Mouse (Mus musculus) C2C12 (cell line): ENCODE results near the gene Slc25a39. TPM values are rescaled to one million over a fixed set of nuclear protein-coding genes. Genes with fewer than 3 reads are reported as not detected.

Experiments used
- H3K27me3 ChIP-seq: one replicate; pipeline ENCODE4 v1.6.1; 2011; ENCODE audit not compliant: control insufficient read depth, insufficient read depth, insufficient read length
- H3K36me3 ChIP-seq: one replicate; pipeline ENCODE4 v1.6.1; 2011; ENCODE audit not compliant: control insufficient read depth, insufficient read depth
- H3K4me3 ChIP-seq: one replicate; pipeline ENCODE4 v1.5.1; 2011; ENCODE audit warnings: mild to moderate bottlenecking, control low read depth; ENCODE audit not compliant: poor library complexity, insufficient read depth, severe bottlenecking
- H3K79me2 ChIP-seq: one replicate; pipeline ENCODE4 v1.6.1; 2011; ENCODE audit not compliant: control insufficient read depth, insufficient read depth
- H3K79me3 ChIP-seq: one replicate; pipeline ENCODE4 v1.6.1; 2011; ENCODE audit warnings: low read depth, control low read depth
- H3ac ChIP-seq: one replicate; pipeline ENCODE3; 2011; ENCODE audit warnings: low read depth; ENCODE audit not compliant: control insufficient read depth, insufficient read length
- CEBPB ChIP-seq: IDR thresholded peaks from one replicate; pipeline ENCODE4 v1.6.1; 2011; ENCODE audit warnings: low read depth, mild to moderate bottlenecking, control low read depth, moderate library complexity
- CTCF ChIP-seq: IDR thresholded peaks from one replicate; pipeline ENCODE4 v1.5.1; 2011; ENCODE audit not compliant: control insufficient read depth, insufficient read depth, insufficient read length
- FOSL1 ChIP-seq: IDR thresholded peaks from one replicate; pipeline ENCODE4 v1.8.0; 2011; ENCODE audit warnings: mild to moderate bottlenecking, low read length; ENCODE audit not compliant: poor library complexity, insufficient read depth, severe bottlenecking
- MAX ChIP-seq: IDR thresholded peaks from one replicate; pipeline ENCODE4 v1.6.1; 2011; ENCODE audit warnings: mild to moderate bottlenecking, control low read depth
- MYOD1 ChIP-seq: IDR thresholded peaks from one replicate; pipeline ENCODE4 v1.6.1; 2011; ENCODE audit warnings: low read depth; ENCODE audit not compliant: control insufficient read depth, insufficient read length
- MYOG ChIP-seq: IDR thresholded peaks from one replicate; pipeline ENCODE4 v1.6.1; 2011; ENCODE audit not compliant: control insufficient read depth, insufficient read length; ENCODE audit errors: extremely low read depth
- USF1 ChIP-seq: IDR thresholded peaks from one replicate; pipeline ENCODE4 v1.6.1; 2011; ENCODE audit warnings: low read depth, mild to moderate bottlenecking, control low read depth, moderate library complexity
- polyA plus RNA-seq: library from polyadenylated mRNA; unstranded; fragments of >200 nt; fragmentation: generic; extraction: Trizol; gene quantifications from one replicate; pipeline ENCODE4 v1.2.1, GENCODE M21; 2012; ENCODE audit warnings: missing spikeins

Slc25a39 gene
- polyA plus RNA-seq, 1 experiment = 174 TPM

DNA sequence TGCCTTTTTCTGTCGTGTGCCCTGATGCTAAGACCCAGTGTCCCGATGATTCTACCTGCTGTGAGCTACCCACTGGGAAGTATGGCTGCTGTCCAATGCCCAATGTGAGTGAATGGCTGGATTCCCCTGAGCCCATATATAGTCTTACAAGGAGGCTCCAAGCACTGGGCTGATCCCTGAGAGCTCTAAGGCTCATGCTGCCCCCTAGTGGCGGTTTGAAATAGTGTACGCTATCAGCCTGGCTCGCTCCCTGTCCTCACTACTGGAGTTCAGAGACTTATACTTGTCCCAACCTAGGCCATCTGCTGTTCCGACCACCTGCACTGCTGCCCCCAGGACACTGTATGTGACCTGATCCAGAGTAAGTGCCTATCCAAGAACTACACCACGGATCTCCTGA, 26.7 kb upstream of the Slc25a39 start:
- H3K4me3 ChIP-seq = no peak overlapping the region
- H3K79me3 ChIP-seq = no peaks in the 10 kb centered on the region
- TF ChIP-seq CEBPB = no peak
- peak; percentile 59 for TF ChIP-seq CTCF
- H3K36me3 ChIP-seq = peaks cover 24% of the 10 kb centered on the region
- no peaks in the 10 kb centered on the region for H3K27me3 ChIP-seq
- H3K79me2 ChIP-seq = peaks cover 8% of the 10 kb centered on the region
- no peak overlapping the region for H3ac ChIP-seq

DNA sequence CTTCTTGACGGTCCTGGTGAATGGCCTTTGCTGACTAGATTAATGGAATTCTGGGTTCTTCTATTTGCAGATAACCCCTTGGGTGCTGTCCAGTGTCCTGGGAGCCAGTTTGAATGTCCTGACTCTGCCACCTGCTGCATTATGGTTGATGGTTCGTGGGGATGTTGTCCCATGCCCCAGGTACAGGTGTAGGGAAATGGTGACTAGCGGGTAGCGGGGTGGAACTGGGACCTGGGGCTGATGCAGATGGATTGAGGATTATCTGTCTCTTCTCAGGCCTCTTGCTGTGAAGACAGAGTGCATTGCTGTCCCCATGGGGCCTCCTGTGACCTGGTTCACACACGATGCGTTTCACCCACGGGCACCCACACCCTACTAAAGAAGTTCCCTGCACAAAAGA, 26.1 kb upstream of the Slc25a39 start:
- TF ChIP-seq FOSL1 = no peak
- no peak for TF ChIP-seq MYOD1
- TF ChIP-seq USF1 = no peak
- TF ChIP-seq MAX = no peak
- no peaks in the 10 kb centered on the region for H3K79me3 ChIP-seq
- H3K4me3 ChIP-seq = no peak overlapping the region
- H3ac ChIP-seq = no peak overlapping the region
- peaks cover 8% of the 10 kb centered on the region for H3K79me2 ChIP-seq
- no peaks in the 10 kb centered on the region for H3K27me3 ChIP-seq
- H3K36me3 ChIP-seq = peaks cover 24% of the 10 kb centered on the region

GRCm38 (mm10) chr11:102432896-102433295, 25.1 kb upstream of the Slc25a39 start:
- H3ac ChIP-seq = peak overlapping the region; percentile 26
- H3K79me2 ChIP-seq = peaks cover 8% of the 10 kb centered on the region
- H3K79me3 ChIP-seq = no peaks in the 10 kb centered on the region
- H3K27me3 ChIP-seq = no peaks in the 10 kb centered on the region
- no peak overlapping the region for H3K4me3 ChIP-seq
- peaks cover 24% of the 10 kb centered on the region for H3K36me3 ChIP-seq
- no peak for TF ChIP-seq USF1
- no peak for TF ChIP-seq CTCF
- no peak for TF ChIP-seq FOSL1
- TF ChIP-seq MAX = no peak
- TF ChIP-seq CEBPB = no peak
- no peak for TF ChIP-seq MYOD1
- no peak for TF ChIP-seq MYOG

DNA sequence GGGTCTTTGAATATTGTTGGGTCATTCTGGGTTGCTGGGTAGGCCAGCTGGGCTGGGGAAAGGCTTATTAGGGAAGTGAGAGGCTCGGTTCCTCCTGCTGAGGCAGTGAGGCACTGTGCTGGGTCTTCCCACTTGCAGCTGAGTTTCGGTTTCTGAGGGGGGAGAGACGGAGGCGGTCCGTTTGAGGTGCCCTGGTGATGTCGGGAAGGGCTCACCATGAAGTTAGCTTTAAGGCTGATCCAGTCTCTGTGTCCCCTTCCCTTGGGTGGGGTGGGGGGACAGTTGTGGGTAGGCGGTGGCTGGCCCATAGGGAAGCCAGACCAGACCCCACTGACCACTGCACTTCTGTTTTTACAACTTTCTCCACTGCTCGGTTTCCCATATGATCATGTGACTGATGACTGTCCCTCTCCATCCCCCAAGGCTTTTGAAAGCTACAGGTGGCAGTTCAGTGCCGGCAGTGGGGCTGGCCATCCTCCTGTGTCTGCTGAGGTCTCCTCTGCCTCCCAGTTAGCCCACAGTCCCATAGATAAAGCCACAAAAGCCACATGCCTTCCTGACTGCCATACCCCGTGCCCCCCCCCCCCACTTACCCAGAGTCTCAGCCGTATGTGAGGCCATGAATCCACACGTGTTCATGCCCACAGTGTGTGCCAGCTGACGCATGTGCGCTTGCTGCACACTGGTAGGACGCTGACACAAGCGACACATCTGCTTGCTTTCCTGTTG, 24.5 kb upstream of the Slc25a39 start:
- H3K4me3 ChIP-seq = peak overlapping the region; percentile 3
- no peaks in the 10 kb centered on the region for H3K79me3 ChIP-seq
- peak overlapping the region; percentile 52 for H3ac ChIP-seq
- no peaks in the 10 kb centered on the region for H3K27me3 ChIP-seq
- TF ChIP-seq MYOD1 = no peak
- TF ChIP-seq USF1 = peak; percentile 53
- peaks cover 24% of the 10 kb centered on the region for H3K36me3 ChIP-seq
- H3K79me2 ChIP-seq = peaks cover 8% of the 10 kb centered on the region

- peak overlapping the region; percentile 52 for H3ac ChIP-seq
- H3K36me3 ChIP-seq = peaks cover 24% of the 10 kb centered on the region
- H3K79me2 ChIP-seq = peaks cover 8% of the 10 kb centered on the region
- H3K79me3 ChIP-seq = no peaks in the 10 kb centered on the region
- H3K4me3 ChIP-seq = peak overlapping the region; percentile 3
- TF ChIP-seq FOSL1 = no peak
- no peak for TF ChIP-seq MAX
- TF ChIP-seq USF1 = no peak
- TF ChIP-seq MYOD1 = no peak
- no peak for TF ChIP-seq MYOG
- no peak for TF ChIP-seq CEBPB
- TF ChIP-seq CTCF = no peak
- H3K27me3 ChIP-seq = no peaks in the 10 kb centered on the region
Observed at GRCm38 (mm10) chr11:102431728-102432114, 24.0 kb upstream of the Slc25a39 start.

GRCm38 (mm10) chr11:102431018-102431645, 23.4 kb upstream of the Slc25a39 start:
- Histone ChIP-seq H3K79me3 (no peaks in the 10 kb centered on the region), H3K4me3 (peak overlapping the region; percentile 72), H3K36me3 (peaks cover 20% of the 10 kb centered on the region), H3K79me2 (peaks cover 8% of the 10 kb centered on the region), H3ac (peak overlapping the region; percentile 83), H3K27me3 (no peaks in the 10 kb centered on the region)
- TF ChIP-seq CTCF = peak; percentile 48
- no peak for TF ChIP-seq MAX
